Mouse (Mus musculus) forebrain, embryonic 16.5 days (tissue): ENCODE measurements around the gene Snx29. TPM values are rescaled to one million over a fixed set of nuclear protein-coding genes. Genes with fewer than 3 reads are reported as not detected.
"Not testable (repeated sequence)": the region's sequence is repeated elsewhere in the genome, so short reads cannot be mapped to it uniquely, and the experiment has no call there.

ENCODE experiments used
- ATAC-seq: fragments of 200-750 bp; cut with Nextera tagmentation; 2 replicates; pipeline ENCODE4 v1.8.0; 2017; ENCODE audit warnings: mild to moderate bottlenecking, moderate library complexity
- H3K27ac ChIP-seq: fragments of 300-500 bp; sonication (generic); 2 replicates; pipeline ENCODE4 v1.5.1; 2014; ENCODE audit warnings: low read length, control low read depth
- H3K27me3 ChIP-seq: fragments of 300-500 bp; sonication (generic); replicated peaks from 2 replicates; pipeline ENCODE4 v1.6.1; 2014; ENCODE audit warnings: low read length; ENCODE audit not compliant: control insufficient read depth, insufficient read depth
- H3K36me3 ChIP-seq: fragments of 300-500 bp; sonication (generic); 2 replicates; pipeline ENCODE4 v1.6.1; 2014; ENCODE audit not compliant: control insufficient read depth, insufficient read depth
- H3K4me1 ChIP-seq: fragments of 300-500 bp; sonication (generic); replicated peaks from 2 replicates; pipeline ENCODE4 v1.6.1; 2014; ENCODE audit warnings: low read length; ENCODE audit not compliant: control insufficient read depth, insufficient read depth
- H3K4me2 ChIP-seq: fragments of 300-500 bp; sonication (generic); 2 replicates; pipeline ENCODE4 v1.6.1; 2014; ENCODE audit warnings: mild to moderate bottlenecking, low read length, control low read depth
- H3K4me3 ChIP-seq: fragments of 300-500 bp; sonication (generic); replicated peaks from 2 replicates; pipeline ENCODE4 v1.5.1; 2014; ENCODE audit warnings: mild to moderate bottlenecking, low read length, control low read depth
- H3K9ac ChIP-seq: fragments of 300-500 bp; sonication (generic); replicated peaks from 2 replicates; pipeline ENCODE4 v1.6.1; 2014; ENCODE audit warnings: low read depth, low read length, control low read depth
- H3K9me3 ChIP-seq: fragments of 300-500 bp; sonication (generic); 2 replicates; pipeline ENCODE4 v1.6.1; 2016; ENCODE audit warnings: low read length; ENCODE audit not compliant: control insufficient read depth
- WGBS: fragments of 180-500 bp; shearing (Covaris S2); extraction: QIAGEN DNeasy Blood & Tissue Kit; methylation state at CpG from one replicate; pipeline ENCODE4 v1.1.7; 2014; 5-methylcytosine and 5-hydroxymethylcytosine counted together
- polyA plus RNA-seq: library from polyadenylated mRNA; unstranded; fragments of >200 nt; fragmentation: Nextera tagmentation; extraction: Ambion mirVana; gene quantifications from 2 replicates; pipeline ENCODE4 v1.2.1, GENCODE M21; 2015

Snx29 gene
- 11.5 and 18.5 TPM in 2 replicates for polyA plus RNA-seq

GRCm38 (mm10) chr16:11322409-11323323, at the start of gene Snx29:
Gene Snx29, plus strand, starts transcription at chr16:11322908.
- H3K36me3 ChIP-seq = no peaks in the 10 kb centered on the region
- peak within 1 kb of the TSS; percentile 91 for H3K27ac ChIP-seq
- no peaks in the 10 kb centered on the region for H3K9me3 ChIP-seq
- peak; percentile 99 for ATAC-seq
- H3K4me3 ChIP-seq = peak within 1 kb of the TSS; percentile 73
- WGBS = 5% methylated on average over 47 of the region's 61 CpGs
- H3K9ac ChIP-seq = peak within 1 kb of the TSS; percentile 87
- peak within 1 kb of the TSS; percentile 95 for H3K4me2 ChIP-seq
- peaks cover 15% of the 10 kb centered on the region for H3K4me1 ChIP-seq
- H3K27me3 ChIP-seq = no peaks in the 10 kb centered on the region

GRCm38 (mm10) chr16:11276888-11277287, 45.8 kb upstream of the Snx29 start:
- no peak overlapping the region for H3K4me2 ChIP-seq
- 29% methylated on average over 3 of the region's 3 CpGs for WGBS
- no peak overlapping the region for H3K4me3 ChIP-seq
- H3K9ac ChIP-seq = no peak overlapping the region
- no peaks in the 10 kb centered on the region for H3K36me3 ChIP-seq
- no peaks in the 10 kb centered on the region for H3K4me1 ChIP-seq
- H3K27me3 ChIP-seq = no peaks in the 10 kb centered on the region
- no peak for ATAC-seq
- H3K9me3 ChIP-seq = no peaks in the 10 kb centered on the region
- H3K27ac ChIP-seq = no peak overlapping the region

GRCm38 (mm10) chr16:11278778-11279177, 43.9 kb upstream of the Snx29 start:
- ATAC-seq = no peak
- H3K27ac ChIP-seq = no peak overlapping the region
- no peaks in the 10 kb centered on the region for H3K4me1 ChIP-seq
- H3K27me3 ChIP-seq = no peaks in the 10 kb centered on the region
- H3K9ac ChIP-seq = no peak overlapping the region
- H3K36me3 ChIP-seq = no peaks in the 10 kb centered on the region
- no peak overlapping the region for H3K4me3 ChIP-seq
- no peak overlapping the region for H3K4me2 ChIP-seq
- WGBS = 51% methylated on average over 6 of the region's 6 CpGs
- H3K9me3 ChIP-seq = no peaks in the 10 kb centered on the region

GRCm38 (mm10) chr16:11282655-11283232, 40.0 kb upstream of the Snx29 start:
- H3K9ac ChIP-seq = no peak overlapping the region
- WGBS = 94% methylated on average over 5 of the region's 5 CpGs
- no peak overlapping the region for H3K4me2 ChIP-seq
- H3K4me1 ChIP-seq = no peaks in the 10 kb centered on the region
- no peak overlapping the region for H3K27ac ChIP-seq
- H3K4me3 ChIP-seq = no peak overlapping the region
- H3K9me3 ChIP-seq = no peaks in the 10 kb centered on the region
- ATAC-seq = no peak
- no peaks in the 10 kb centered on the region for H3K36me3 ChIP-seq
- no peaks in the 10 kb centered on the region for H3K27me3 ChIP-seq

- WGBS = 92% methylated on average over 2 of the region's 2 CpGs
- no peaks in the 10 kb centered on the region for H3K36me3 ChIP-seq
Measured at GRCm38 (mm10) chr16:11284881-11285280, 37.8 kb upstream of the Snx29 start.

GRCm38 (mm10) chr16:11285949-11286348, 36.8 kb upstream of the Snx29 start:
- Histone ChIP-seq H3K36me3 (no peaks in the 10 kb centered on the region), H3K9ac (no peak overlapping the region), H3K9me3 (no peaks in the 10 kb centered on the region), H3K4me1 (no peaks in the 10 kb centered on the region), H3K4me2 (no peak overlapping the region), H3K27me3 (no peaks in the 10 kb centered on the region), H3K27ac (no peak overlapping the region), H3K4me3 (no peak overlapping the region)
- no peak for ATAC-seq
- WGBS = 88% methylated on average over 2 of the region's 2 CpGs

More at GRCm38 (mm10) chr16:11284881-11285280, 37.8 kb upstream of the Snx29 start:
- ATAC-seq = no peak
- H3K9ac ChIP-seq = no peak overlapping the region
- H3K4me2 ChIP-seq = no peak overlapping the region
- no peaks in the 10 kb centered on the region for H3K9me3 ChIP-seq
- H3K27ac ChIP-seq = no peak overlapping the region
- no peak overlapping the region for H3K4me3 ChIP-seq
- H3K4me1 ChIP-seq = no peaks in the 10 kb centered on the region
- no peaks in the 10 kb centered on the region for H3K27me3 ChIP-seq

GRCm38 (mm10) chr16:11288873-11289272, 33.8 kb upstream of the Snx29 start:
- not testable (repeated sequence) for ATAC-seq, H3K27ac ChIP-seq, H3K36me3 ChIP-seq, H3K9ac ChIP-seq, H3K27me3 ChIP-seq, H3K9me3 ChIP-seq, H3K4me1 ChIP-seq, H3K4me2 ChIP-seq, H3K4me3 ChIP-seq
- 90% methylated on average over 7 of the region's 8 CpGs for WGBS

GRCm38 (mm10) chr16:11295583-11295982, 27.1 kb upstream of the Snx29 start:
- H3K27ac ChIP-seq, H3K9ac ChIP-seq, ATAC-seq, H3K4me2 ChIP-seq, H3K4me3 ChIP-seq, H3K36me3 ChIP-seq, H3K4me1 ChIP-seq, H3K27me3 ChIP-seq, H3K9me3 ChIP-seq: not testable (repeated sequence)
- WGBS = 78% methylated on average over 4 of the region's 4 CpGs

GRCm38 (mm10) chr16:11297700-11298099, 25.0 kb upstream of the Snx29 start:
- H3K4me3 ChIP-seq, H3K4me1 ChIP-seq, H3K4me2 ChIP-seq, H3K36me3 ChIP-seq, H3K27ac ChIP-seq, H3K27me3 ChIP-seq, ATAC-seq, H3K9ac ChIP-seq, H3K9me3 ChIP-seq: not testable (repeated sequence)
- 76% methylated on average over 1 of the region's 1 CpGs for WGBS
